Mouse (Mus musculus) C2C12 (cell line): Measurements from ENCODE around the gene Plxdc1. TPM values are rescaled to one million over a fixed set of nuclear protein-coding genes. Genes with fewer than 3 reads are reported as not detected.

Experiments
- H3K27me3 ChIP-seq: one replicate; pipeline ENCODE4 v1.6.1; 2011; ENCODE audit not compliant: control insufficient read depth, insufficient read depth, insufficient read length
- H3K36me3 ChIP-seq: one replicate; pipeline ENCODE4 v1.6.1; 2011; ENCODE audit not compliant: control insufficient read depth, insufficient read depth
- H3K4me3 ChIP-seq: one replicate; pipeline ENCODE4 v1.5.1; 2011; ENCODE audit warnings: mild to moderate bottlenecking, control low read depth; ENCODE audit not compliant: poor library complexity, insufficient read depth, severe bottlenecking
- H3K79me2 ChIP-seq: one replicate; pipeline ENCODE4 v1.6.1; 2011; ENCODE audit not compliant: control insufficient read depth, insufficient read depth
- H3K79me3 ChIP-seq: one replicate; pipeline ENCODE4 v1.6.1; 2011; ENCODE audit warnings: low read depth, control low read depth
- H3ac ChIP-seq: one replicate; pipeline ENCODE3; 2011; ENCODE audit warnings: low read depth; ENCODE audit not compliant: control insufficient read depth, insufficient read length
- CEBPB ChIP-seq: IDR thresholded peaks from one replicate; pipeline ENCODE4 v1.6.1; 2011; ENCODE audit warnings: low read depth, mild to moderate bottlenecking, control low read depth, moderate library complexity
- CTCF ChIP-seq: IDR thresholded peaks from one replicate; pipeline ENCODE4 v1.5.1; 2011; ENCODE audit not compliant: control insufficient read depth, insufficient read depth, insufficient read length
- FOSL1 ChIP-seq: IDR thresholded peaks from one replicate; pipeline ENCODE4 v1.8.0; 2011; ENCODE audit warnings: mild to moderate bottlenecking, low read length; ENCODE audit not compliant: poor library complexity, insufficient read depth, severe bottlenecking
- MAX ChIP-seq: IDR thresholded peaks from one replicate; pipeline ENCODE4 v1.6.1; 2011; ENCODE audit warnings: mild to moderate bottlenecking, control low read depth
- MYOD1 ChIP-seq: IDR thresholded peaks from one replicate; pipeline ENCODE4 v1.6.1; 2011; ENCODE audit warnings: low read depth; ENCODE audit not compliant: control insufficient read depth, insufficient read length
- MYOG ChIP-seq: IDR thresholded peaks from one replicate; pipeline ENCODE4 v1.6.1; 2011; ENCODE audit not compliant: control insufficient read depth, insufficient read length; ENCODE audit errors: extremely low read depth
- USF1 ChIP-seq: IDR thresholded peaks from one replicate; pipeline ENCODE4 v1.6.1; 2011; ENCODE audit warnings: low read depth, mild to moderate bottlenecking, control low read depth, moderate library complexity
- microRNA-seq: library from miRNA; unstranded; fragments of <30 nt; microRNA quantifications from one replicate; pipeline ENCODE4, GENCODE M21; 2019; ENCODE audit warnings: borderline microRNAs expressed
- polyA plus RNA-seq: library from polyadenylated mRNA; unstranded; fragments of >200 nt; fragmentation: generic; extraction: Trizol; gene quantifications from one replicate; pipeline ENCODE4 v1.2.1, GENCODE M21; 2012; ENCODE audit warnings: missing spikeins

Gene Plxdc1
- polyA plus RNA-seq, 1 experiment: 0.25 TPM

DNA sequence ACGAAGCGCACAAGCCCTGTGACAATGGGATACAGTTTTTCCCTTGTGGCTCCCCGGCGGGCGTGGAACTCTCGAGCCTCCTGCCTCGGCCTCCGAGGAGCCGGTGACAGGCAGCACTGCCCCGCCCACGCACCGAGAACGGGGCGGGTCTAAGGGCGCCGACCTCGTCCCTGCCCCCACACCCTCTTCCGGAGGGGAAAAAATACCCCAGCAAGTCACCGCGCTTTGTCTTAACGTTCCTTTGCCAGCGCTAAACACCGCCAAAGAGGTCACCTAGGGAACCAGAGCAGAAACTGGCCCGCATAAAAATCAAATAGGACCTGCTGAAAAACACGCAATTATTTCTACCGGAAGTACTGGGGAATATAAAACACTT lies 102.7 kb downstream of the Plxdc1 start:
- TF ChIP-seq CTCF (no peak), FOSL1 (no peak), MAX (no peak), MYOG (no peak), CEBPB (no peak), MYOD1 (no peak), USF1 (no peak)
- Histone ChIP-seq H3ac (peak overlapping the region; percentile 30), H3K79me2 (no peaks in the 10 kb centered on the region), H3K4me3 (peak overlapping the region; percentile 28), H3K36me3 (no peaks in the 10 kb centered on the region), H3K79me3 (no peaks in the 10 kb centered on the region), H3K27me3 (no peaks in the 10 kb centered on the region)

DNA sequence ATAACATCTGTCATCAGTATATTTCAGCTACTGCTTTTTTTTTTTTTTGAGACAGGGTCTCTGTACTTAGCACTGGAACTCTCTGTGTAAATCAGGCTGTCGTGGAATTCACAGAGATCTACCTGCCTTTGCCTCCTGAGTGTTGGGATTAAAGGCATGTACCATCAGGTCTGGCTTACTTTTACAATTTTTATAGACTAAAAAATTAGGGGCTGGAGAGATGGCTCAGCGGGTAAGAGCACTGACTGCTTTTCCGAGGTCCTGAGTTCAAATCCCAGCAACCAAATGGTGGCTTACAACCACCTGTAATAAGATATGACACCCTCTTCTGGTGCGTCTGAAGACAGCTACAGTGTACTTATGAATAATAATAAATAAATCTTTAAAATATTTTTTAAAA lies 105.9 kb downstream of the Plxdc1 start:
- TF ChIP-seq MYOG (no peak), USF1 (no peak), FOSL1 (no peak), CEBPB (no peak), MAX (no peak), CTCF (no peak), MYOD1 (no peak)
- Histone ChIP-seq H3K27me3 (no peaks in the 10 kb centered on the region), H3K36me3 (no peaks in the 10 kb centered on the region), H3K79me3 (no peaks in the 10 kb centered on the region), H3ac (no peak overlapping the region), H3K4me3 (no peak overlapping the region), H3K79me2 (no peaks in the 10 kb centered on the region)

DNA sequence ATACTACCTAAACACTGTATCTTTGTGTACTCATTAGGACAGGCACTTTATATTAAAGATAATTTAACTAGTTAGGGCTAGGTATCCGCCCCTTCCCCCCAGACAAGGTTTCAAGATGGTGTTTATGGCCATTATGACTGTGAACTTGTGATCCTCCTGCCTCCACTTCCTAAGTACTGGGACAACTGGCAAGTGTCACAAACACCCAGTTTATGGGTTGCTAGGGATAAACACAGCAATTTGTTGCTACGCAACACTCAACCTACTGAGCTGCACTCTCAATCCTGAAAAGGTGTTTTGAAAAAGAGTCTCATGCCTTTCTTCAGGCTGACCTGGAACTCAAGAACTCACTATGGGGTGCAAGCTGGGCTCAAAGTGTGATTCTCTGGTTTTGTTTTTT lies 108.9 kb downstream of the Plxdc1 start:
- TF ChIP-seq CTCF (no peak), USF1 (no peak), MYOD1 (no peak), MYOG (no peak), FOSL1 (no peak), CEBPB (no peak), MAX (no peak)
- Histone ChIP-seq H3K79me2 (no peaks in the 10 kb centered on the region), H3K27me3 (no peaks in the 10 kb centered on the region), H3ac (no peak overlapping the region), H3K4me3 (no peak overlapping the region), H3K36me3 (no peaks in the 10 kb centered on the region), H3K79me3 (no peaks in the 10 kb centered on the region)

DNA sequence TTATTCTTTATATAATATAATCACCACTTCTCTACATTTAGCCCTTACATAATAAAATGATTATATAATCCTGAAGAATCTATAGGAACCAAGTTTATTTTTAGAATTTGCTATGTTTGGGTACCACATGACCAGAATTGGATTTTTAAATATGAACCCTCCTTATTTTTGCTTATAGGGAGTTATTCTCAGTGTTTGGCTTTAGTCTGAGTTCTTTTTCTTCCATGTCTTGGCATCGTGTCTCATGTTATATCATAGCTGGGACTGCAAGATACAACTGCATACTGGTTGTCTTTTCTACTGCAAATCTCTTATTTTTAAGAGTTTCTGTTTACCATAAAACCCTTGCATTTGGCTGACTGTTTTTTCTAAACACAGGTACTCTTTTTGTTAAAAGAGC lies 111.8 kb downstream of the Plxdc1 start:
- Histone ChIP-seq H3K36me3 (no peaks in the 10 kb centered on the region), H3K79me3 (no peaks in the 10 kb centered on the region), H3K27me3 (no peaks in the 10 kb centered on the region), H3K4me3 (no peak overlapping the region), H3ac (no peak overlapping the region), H3K79me2 (no peaks in the 10 kb centered on the region)
- TF ChIP-seq FOSL1 (no peak), CTCF (no peak), USF1 (no peak), MYOG (no peak), CEBPB (no peak), MAX (no peak), MYOD1 (no peak)

Small RNA genes within 50 kb of the gene (microRNA-seq; reads per million reads assigned to microRNA genes)
- gene Gm22461 (not detected), gene Gm27597 (not detected)

Other genes starting within 250 kb of the Plxdc1 start
- 28.3 TPM for gene Pip4k2b, start 241.7 kb downstream of the Plxdc1 start, polyA plus RNA-seq
- 8.7 TPM for gene Cwc25, start 219.9 kb downstream of the Plxdc1 start, polyA plus RNA-seq
- gene 1700001P01Rik, start 210.5 kb downstream of the Plxdc1 start, polyA plus RNA-seq: 0.14 TPM
- gene Rpl23, start 204.0 kb downstream of the Plxdc1 start, polyA plus RNA-seq: 1,391 TPM
- 219 TPM for gene Lasp1, start 187.4 kb downstream of the Plxdc1 start, polyA plus RNA-seq
- 4.9 TPM for gene B230217C12Rik, start 145.7 kb downstream of the Plxdc1 start, polyA plus RNA-seq
- 0.11 TPM for gene Fbxo47, start 102.3 kb downstream of the Plxdc1 start, polyA plus RNA-seq
- gene Arl5c, start 9.7 kb upstream of the Plxdc1 start, polyA plus RNA-seq: 0.54 TPM
- 6.1 TPM for gene Cacnb1, start 36.6 kb upstream of the Plxdc1 start, polyA plus RNA-seq
- 3,682 TPM for gene Rpl19, start 40.3 kb upstream of the Plxdc1 start, polyA plus RNA-seq
- 34.6 TPM for gene Stac2, start 67.0 kb upstream of the Plxdc1 start, polyA plus RNA-seq
- gene Fbxl20, start 164.0 kb upstream of the Plxdc1 start, polyA plus RNA-seq: 2.0 TPM
- 18.0 TPM for gene Med1, start 206.8 kb upstream of the Plxdc1 start, polyA plus RNA-seq
- gene Cdk12, start 216.6 kb upstream of the Plxdc1 start, polyA plus RNA-seq: 8.7 TPM